Mouse (Mus musculus) spleen, adult 2 months (tissue): Measurements from ENCODE around the gene Inpp1. TPM values are rescaled to one million over a fixed set of nuclear protein-coding genes. Genes with fewer than 3 reads are reported as not detected.

Source experiments
- DNase-seq, 2 experiments: peaks; one replicate each; pipeline versions ENCODE4 v3.0.0 to v3.0.0-alpha.2; 2012 to 2021; ENCODE audit warnings: low spot score in 2 of 2, low read depth in 1 of 2
- H3K27ac ChIP-seq: fragments of 200-500 bp; 2 replicates; pipeline ENCODE4 v1.5.1; 2012; ENCODE audit warnings: low read length, inconsistent platforms; ENCODE audit not compliant: insufficient read depth
- H3K27me3 ChIP-seq: fragments of 200-500 bp; 2 replicates; pipeline ENCODE4 v1.6.1; 2012; ENCODE audit warnings: mild to moderate bottlenecking, moderate library complexity, low read length, inconsistent platforms; ENCODE audit not compliant: control insufficient read depth, insufficient read depth
- H3K36me3 ChIP-seq: fragments of 200-500 bp; 2 replicates; pipeline ENCODE4 v1.6.1; 2012; ENCODE audit warnings: mild to moderate bottlenecking, low read length, inconsistent platforms; ENCODE audit not compliant: control insufficient read depth, insufficient read depth
- H3K4me1 ChIP-seq: fragments of 200-500 bp; 2 replicates; pipeline ENCODE4 v1.6.1; 2011; ENCODE audit warnings: inconsistent platforms; ENCODE audit not compliant: control insufficient read depth, insufficient read depth, insufficient read length
- H3K4me3 ChIP-seq: fragments of 200-500 bp; 2 replicates; pipeline ENCODE4 v1.5.1; 2011; ENCODE audit warnings: mild to moderate bottlenecking, inconsistent platforms; ENCODE audit not compliant: insufficient read depth, insufficient read length; ENCODE audit errors: extremely low read depth
- CTCF ChIP-seq: fragments of 200-500 bp; IDR thresholded peaks from 2 replicates; pipeline ENCODE4 v1.5.1; 2011; ENCODE audit warnings: mild to moderate bottlenecking, inconsistent platforms; ENCODE audit not compliant: insufficient read depth, insufficient read length, insufficient replicate concordance; ENCODE audit errors: extremely low read depth
- POLR2A ChIP-seq: fragments of 200-500 bp; IDR thresholded peaks from 2 replicates; pipeline ENCODE4 v1.6.1; 2011; ENCODE audit warnings: low read depth, low read length, inconsistent platforms
- WGBS: fragments of 180-500 bp; shearing (Covaris S2); methylation state at CpG from one replicate; pipeline ENCODE4 v1.1.7; 2018; 5-methylcytosine and 5-hydroxymethylcytosine counted together
- polyA plus RNA-seq: library from polyadenylated mRNA; depleted of rRNA; stranded (reverse); fragments of >200 nt; gene quantifications from 2 replicates; pipeline ENCODE4 v1.2.3, GENCODE M21; 2012

Gene Inpp1
- polyA plus RNA-seq, 1 experiment = 11.3 TPM

DNA sequence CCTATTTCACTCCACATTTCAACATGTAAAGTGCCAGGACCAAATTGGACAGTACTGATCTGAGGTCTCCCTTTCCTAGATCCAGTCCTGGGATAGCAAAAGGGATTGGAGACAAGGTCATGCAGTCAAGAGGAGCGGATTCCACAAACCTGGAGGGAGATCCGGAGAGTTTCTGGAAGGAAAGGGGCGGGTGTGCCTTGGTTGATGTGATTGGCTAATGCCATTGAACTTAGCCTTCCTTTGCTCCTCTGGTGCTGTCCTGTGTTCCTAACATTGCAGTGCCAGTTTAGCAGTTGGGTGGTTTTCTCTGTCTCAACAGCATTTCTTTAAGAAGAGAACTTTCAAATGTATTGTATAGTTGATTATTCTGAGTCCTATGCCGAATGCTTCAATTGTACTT lies 29.1 kb upstream of the Inpp1 start:
- 87% methylated on average over 4 of the region's 4 CpGs for WGBS
- Histone ChIP-seq H3K4me3 (no peak overlapping the region), H3K4me1 (peaks cover 7% of the 10 kb centered on the region; the same call in 1 of the 2 replicates), H3K27ac (no peak overlapping the region), H3K27me3 (no peaks in the 10 kb centered on the region), H3K36me3 (no peaks in the 10 kb centered on the region)
- no peak for TF ChIP-seq CTCF
- TF ChIP-seq POLR2A = no peak
- DNase-seq = no peak

DNA sequence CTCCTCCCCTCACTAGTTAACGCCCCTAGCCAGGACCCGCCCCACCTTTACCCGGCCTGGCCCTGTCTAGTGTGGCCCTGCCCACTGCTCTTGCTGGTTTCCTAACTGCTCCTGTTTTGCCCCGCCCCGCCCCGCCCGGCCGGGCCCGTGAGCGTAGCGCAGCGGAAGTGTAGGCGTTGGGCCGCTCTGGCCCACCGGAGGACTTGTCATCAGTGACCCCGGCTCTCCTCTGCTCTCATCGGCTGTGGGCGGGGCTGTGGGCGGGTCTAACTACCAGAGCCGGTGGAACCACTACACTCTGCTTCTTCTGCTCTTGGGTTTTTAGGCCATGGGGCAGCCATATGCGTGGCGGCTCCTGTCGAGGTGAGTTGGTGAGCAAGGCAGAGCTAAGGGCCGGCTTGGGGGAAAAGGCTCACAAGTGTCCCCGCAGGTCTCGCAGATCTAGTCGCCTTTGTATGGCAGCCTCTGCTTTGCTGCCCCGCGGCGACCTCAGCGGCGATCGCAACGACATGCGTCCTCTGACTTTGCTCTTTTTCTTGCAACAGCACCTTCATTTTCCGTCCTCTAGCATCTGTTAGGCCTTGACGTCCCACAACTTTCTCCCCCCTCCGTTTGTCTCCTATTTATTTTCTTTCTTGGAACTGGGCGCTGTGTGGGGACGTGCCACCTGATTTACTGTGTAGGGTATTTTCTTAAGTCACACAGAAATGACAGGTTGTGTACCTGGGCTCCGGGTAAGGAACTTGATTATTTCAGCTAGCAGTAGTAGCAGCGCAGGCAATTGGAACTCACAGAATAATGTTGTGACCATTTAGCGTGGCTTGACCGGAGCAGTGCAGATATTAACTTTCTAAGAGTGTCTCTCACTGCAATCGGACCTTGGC lies 27.5 kb upstream of the Inpp1 start, which contains the start of gene Hibch:
Hibch (plus strand) TSS at position 148 of the 884 bp plus-strand sequence.
- under 1% methylated on average over 45 of the region's 45 CpGs for WGBS
- Histone ChIP-seq H3K4me1 (peaks cover 7% of the 10 kb centered on the region; the same call in 1 of the 2 replicates), H3K27me3 (no peaks in the 10 kb centered on the region), H3K4me3 (peak within 1 kb of the TSS; percentile 84), H3K27ac (peak within 1 kb of the TSS; percentile 90), H3K36me3 (no peaks in the 10 kb centered on the region)
- no peak for TF ChIP-seq CTCF
- peak; percentile 90 for TF ChIP-seq POLR2A
- DNase-seq = peak; percentile 98

DNA sequence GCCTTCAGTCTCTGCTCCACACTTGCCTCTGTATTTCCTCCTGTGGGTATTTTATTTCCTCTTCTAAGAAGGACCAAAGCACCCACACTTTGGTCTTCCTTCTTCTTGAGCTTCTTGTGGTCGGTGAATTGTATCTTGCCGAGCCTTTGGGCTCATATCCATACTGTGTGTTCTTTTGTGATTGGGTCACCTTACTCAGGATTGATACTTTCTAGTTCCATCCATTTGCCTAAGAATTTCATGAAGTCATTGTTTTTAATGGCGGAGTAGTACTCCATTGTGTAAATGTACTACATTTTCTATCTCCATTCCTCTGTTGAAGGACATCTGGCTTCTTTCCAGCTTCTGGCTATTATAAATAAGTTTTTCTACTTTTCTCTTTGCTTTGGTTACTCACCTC lies 26.9 kb upstream of the Inpp1 start:
- WGBS = 6% methylated on average over 3 of the region's 3 CpGs
- peaks cover 7% of the 10 kb centered on the region; the same call in 1 of the 2 replicates for H3K4me1 ChIP-seq
- DNase-seq = peak in 1 of 2 experiments; percentile 4
- TF ChIP-seq CTCF (no peak), POLR2A (no peak)
- no peaks in the 10 kb centered on the region for H3K27me3 ChIP-seq
- no peak overlapping the region for H3K27ac ChIP-seq
- no peak overlapping the region for H3K4me3 ChIP-seq
- H3K36me3 ChIP-seq = no peaks in the 10 kb centered on the region

DNA sequence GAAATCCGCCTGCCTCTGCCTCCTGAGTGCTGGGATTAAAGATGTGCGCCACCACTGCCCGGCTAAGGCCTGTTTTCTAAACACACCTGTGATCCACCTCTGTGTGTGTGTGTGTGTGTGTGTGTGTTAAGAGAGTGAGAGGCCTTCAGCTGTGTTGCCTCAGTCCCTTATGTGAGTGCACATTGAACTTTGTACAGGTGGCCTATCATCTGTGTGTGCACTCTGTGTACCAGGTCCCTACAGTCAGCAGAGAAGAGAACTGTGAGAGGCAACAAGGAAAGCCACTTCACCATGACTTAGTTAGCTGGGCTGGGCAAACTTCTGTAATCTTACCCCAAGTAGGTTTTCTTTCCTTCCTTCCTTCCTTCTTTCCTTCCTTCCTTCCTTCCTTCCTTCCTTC lies 21.6 kb upstream of the Inpp1 start:
- no peaks in the 10 kb centered on the region for H3K27me3 ChIP-seq
- H3K36me3 ChIP-seq = no peaks in the 10 kb centered on the region
- H3K4me1 ChIP-seq = peaks cover under 1% of the 10 kb centered on the region; the same call in 1 of the 2 replicates
- no peak for DNase-seq
- WGBS = 97% methylated on average over 3 of the region's 3 CpGs
- no peak overlapping the region for H3K4me3 ChIP-seq
- H3K27ac ChIP-seq = no peak overlapping the region
- TF ChIP-seq CTCF = no peak
- TF ChIP-seq POLR2A = no peak

DNA sequence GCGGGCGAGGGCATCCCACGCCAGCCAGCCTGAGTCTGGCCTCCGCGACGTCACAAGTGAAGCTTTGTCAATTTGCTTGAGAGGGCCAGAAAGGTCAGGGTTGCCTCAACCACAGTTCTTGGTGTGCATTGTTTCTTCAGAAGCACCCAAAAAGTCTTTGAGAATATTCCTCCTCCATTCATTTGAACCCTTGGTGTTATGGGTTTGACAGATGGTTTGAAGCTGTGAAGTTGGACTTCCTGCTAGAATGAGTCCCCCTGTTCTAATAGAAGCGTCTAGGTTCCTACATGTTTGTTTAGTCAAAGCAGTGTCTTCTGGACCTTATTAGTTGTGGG lies 292 bp upstream of the Inpp1 start:
- 5% methylated on average over 7 of the region's 7 CpGs for WGBS
- no peak for TF ChIP-seq CTCF
- no peak for TF ChIP-seq POLR2A
- Histone ChIP-seq H3K4me3 (peak overlapping the region; percentile 73; the same call in 1 of the 2 replicates), H3K27ac (0 out of 2 replicates have a peak overlapping the region, but pooled peaks have one; percentile 20), H3K36me3 (no peaks in the 10 kb centered on the region), H3K4me1 (peaks cover 3% of the 10 kb centered on the region), H3K27me3 (no peaks in the 10 kb centered on the region)
- peak in 1 of 2 experiments; percentile 14 for DNase-seq

- no peak for TF ChIP-seq CTCF
Measured at GRCm38 (mm10) chr1:52816232-52816891, 1.1 kb downstream of the Inpp1 start.

More at GRCm38 (mm10) chr1:52816232-52816891, 1.1 kb downstream of the Inpp1 start:
- H3K4me3 ChIP-seq = no peak overlapping the region; the same call in 1 of the 2 replicates
- H3K36me3 ChIP-seq = no peaks in the 10 kb centered on the region
- H3K27me3 ChIP-seq = no peaks in the 10 kb centered on the region
- DNase-seq = no peak
- H3K27ac ChIP-seq = no peak overlapping the region
- WGBS = 16% methylated on average over 13 of the region's 13 CpGs
- peaks cover 3% of the 10 kb centered on the region for H3K4me1 ChIP-seq
